Mouse (Mus musculus): ENCODE data around the gene Fbln2. TPM values are rescaled to one million over a fixed set of nuclear protein-coding genes. Genes with fewer than 3 reads are reported as not detected.

The Fbln2 gene
- polyA plus RNA-seq (2014; fragmentation: Illumina TruSeq; extraction: RNeasy Lipid Tissue Mini Kit (QIAGEN cat#74804)), result 6.2 TPM

DNA sequence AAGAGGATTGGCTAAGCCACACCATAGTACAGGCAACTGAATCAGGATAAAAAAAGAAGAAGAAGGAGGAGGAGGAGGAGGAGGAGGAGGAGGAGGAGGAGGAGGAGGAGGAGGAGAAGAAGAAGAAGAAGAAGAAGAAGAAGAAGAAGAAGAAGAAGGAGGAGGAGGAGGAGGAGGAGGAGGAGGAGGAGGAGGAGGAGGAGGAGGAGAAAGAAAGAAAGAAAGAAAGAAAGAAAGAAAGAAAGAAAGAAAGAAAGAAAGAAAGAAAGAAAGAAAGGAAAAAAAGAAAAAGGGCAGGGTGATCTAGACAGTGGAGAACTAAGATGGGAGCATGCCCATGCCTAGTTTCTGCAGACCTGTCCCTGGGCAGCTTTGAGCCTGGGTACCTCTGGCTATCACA is at the start of gene Fbln2:
TSS of gene Fbln2 (plus strand) at position 301 of the 400 bp plus-strand sequence.

Other genes starting within 250 kb of the Fbln2 start
- gene Iqsec1, start 223.8 kb upstream of the Fbln2 start, polyA plus RNA-seq (2014; fragmentation: Illumina TruSeq; extraction: RNeasy Lipid Tissue Mini Kit (QIAGEN cat#74804)), result 32.7 TPM
- gene Nup210, start 95.6 kb upstream of the Fbln2 start, polyA plus RNA-seq (2014; fragmentation: Illumina TruSeq; extraction: RNeasy Lipid Tissue Mini Kit (QIAGEN cat#74804)), result 1.00 TPM
- gene Hdac11, start 55.8 kb upstream of the Fbln2 start, polyA plus RNA-seq (2014; fragmentation: Illumina TruSeq; extraction: RNeasy Lipid Tissue Mini Kit (QIAGEN cat#74804)), result 2.0 TPM
- 0.17 TPM for gene Wnt7a, start 198.9 kb downstream of the Fbln2 start, polyA plus RNA-seq (2014; fragmentation: Illumina TruSeq; extraction: RNeasy Lipid Tissue Mini Kit (QIAGEN cat#74804))

Measured in ovary, adult 10 weeks (tissue).